Mouse (Mus musculus): Measurements from ENCODE around the gene Lsamp. TPM values are rescaled to one million over a fixed set of nuclear protein-coding genes. Genes with fewer than 3 reads are reported as not detected.

Lsamp gene
- polyA plus RNA-seq, 1 experiment from 2014 or later: 4.0 TPM

GRCm38 (mm10) chr16:40437879-40438278 is 453.7 kb downstream of the Lsamp start:
- WGBS: 91% methylated on average over 10 of the region's 10 CpGs
- no peaks in the 10 kb centered on the region for H3K4me1 ChIP-seq (replicated peaks)
- H3K4me2 ChIP-seq (replicated peaks): no peak overlapping the region
- no peaks in the 10 kb centered on the region for H3K36me3 ChIP-seq
- no peak overlapping the region for H3K27ac ChIP-seq
- no peaks in the 10 kb centered on the region for H3K27me3 ChIP-seq (replicated peaks)
- H3K9me3 ChIP-seq: no peaks in the 10 kb centered on the region
- H3K4me3 ChIP-seq (replicated peaks): no peak overlapping the region
- no peak for ATAC-seq
- H3K9ac ChIP-seq: no peak overlapping the region

GRCm38 (mm10) chr16:40438876-40439275 is 454.7 kb downstream of the Lsamp start:
- H3K27me3 ChIP-seq (replicated peaks): no peaks in the 10 kb centered on the region
- WGBS: 63% methylated on average over 1 of the region's 1 CpGs
- no peak overlapping the region for H3K4me2 ChIP-seq (replicated peaks)
- H3K36me3 ChIP-seq: no peaks in the 10 kb centered on the region
- no peak overlapping the region for H3K27ac ChIP-seq
- no peak for ATAC-seq
- no peaks in the 10 kb centered on the region for H3K4me1 ChIP-seq (replicated peaks)
- H3K9me3 ChIP-seq: no peaks in the 10 kb centered on the region
- no peak overlapping the region for H3K4me3 ChIP-seq (replicated peaks)
- H3K9ac ChIP-seq: no peak overlapping the region

- Histone ChIP-seq H3K4me3 (replicated peaks) (no peak overlapping the region), H3K4me2 (replicated peaks) (no peak overlapping the region), H3K36me3 (no peaks in the 10 kb centered on the region), H3K9ac (no peak overlapping the region), H3K27ac (no peak overlapping the region), H3K9me3 (no peaks in the 10 kb centered on the region), H3K4me1 (replicated peaks) (no peaks in the 10 kb centered on the region), H3K27me3 (replicated peaks) (no peaks in the 10 kb centered on the region)
- WGBS: 82% methylated on average over 5 of the region's 5 CpGs
- no peak for ATAC-seq
Measured at GRCm38 (mm10) chr16:40446587-40446986, 462.4 kb downstream of the Lsamp start.

GRCm38 (mm10) chr16:40463411-40464058 is 479.4 kb downstream of the Lsamp start:
- WGBS: 60% methylated on average over 15 of the region's 15 CpGs
- no peak overlapping the region for H3K27ac ChIP-seq
- no peaks in the 10 kb centered on the region for H3K4me1 ChIP-seq (replicated peaks)
- no peak overlapping the region for H3K4me2 ChIP-seq (replicated peaks)
- ATAC-seq: no peak
- no peak overlapping the region for H3K4me3 ChIP-seq (replicated peaks)
- no peaks in the 10 kb centered on the region for H3K36me3 ChIP-seq
- no peaks in the 10 kb centered on the region for H3K27me3 ChIP-seq (replicated peaks)
- no peaks in the 10 kb centered on the region for H3K9me3 ChIP-seq
- H3K9ac ChIP-seq: no peak overlapping the region

GRCm38 (mm10) chr16:40466596-40466995 is 482.4 kb downstream of the Lsamp start:
- Histone ChIP-seq H3K27me3 (replicated peaks) (no peaks in the 10 kb centered on the region), H3K9me3 (no peaks in the 10 kb centered on the region), H3K4me3 (replicated peaks) (no peak overlapping the region), H3K4me1 (replicated peaks) (no peaks in the 10 kb centered on the region), H3K27ac (no peak overlapping the region), H3K9ac (no peak overlapping the region), H3K36me3 (no peaks in the 10 kb centered on the region), H3K4me2 (replicated peaks) (no peak overlapping the region)
- ATAC-seq: no peak
- WGBS: 19% methylated on average over 8 of the region's 8 CpGs

GRCm38 (mm10) chr16:40470946-40471345 is 486.8 kb downstream of the Lsamp start:
- WGBS: 65% methylated on average over 6 of the region's 6 CpGs
- H3K4me2 ChIP-seq (replicated peaks): no peak overlapping the region
- H3K36me3 ChIP-seq: no peaks in the 10 kb centered on the region
- H3K9me3 ChIP-seq: no peaks in the 10 kb centered on the region
- no peak overlapping the region for H3K4me3 ChIP-seq (replicated peaks)
- no peak overlapping the region for H3K9ac ChIP-seq
- H3K27me3 ChIP-seq (replicated peaks): no peaks in the 10 kb centered on the region
- ATAC-seq: no peak
- no peaks in the 10 kb centered on the region for H3K4me1 ChIP-seq (replicated peaks)
- H3K27ac ChIP-seq: no peak overlapping the region

- H3K4me2 ChIP-seq (replicated peaks): no peak overlapping the region
- H3K27ac ChIP-seq: no peak overlapping the region
- no peak for ATAC-seq
- 72% methylated on average over 5 of the region's 5 CpGs for WGBS
- H3K4me1 ChIP-seq (replicated peaks): no peaks in the 10 kb centered on the region
- H3K4me3 ChIP-seq (replicated peaks): no peak overlapping the region
- H3K27me3 ChIP-seq (replicated peaks): no peaks in the 10 kb centered on the region
- H3K36me3 ChIP-seq: no peaks in the 10 kb centered on the region
- H3K9ac ChIP-seq: no peak overlapping the region
- H3K9me3 ChIP-seq: no peaks in the 10 kb centered on the region
Measured at GRCm38 (mm10) chr16:40471967-40472366, 487.8 kb downstream of the Lsamp start.

GRCm38 (mm10) chr16:40491606-40492005 is 507.4 kb downstream of the Lsamp start:
- H3K27ac ChIP-seq: no peak overlapping the region
- no peak overlapping the region for H3K4me3 ChIP-seq (replicated peaks)
- no peaks in the 10 kb centered on the region for H3K9me3 ChIP-seq
- H3K4me2 ChIP-seq (replicated peaks): no peak overlapping the region
- no peaks in the 10 kb centered on the region for H3K27me3 ChIP-seq (replicated peaks)
- no peak overlapping the region for H3K9ac ChIP-seq
- H3K36me3 ChIP-seq: no peaks in the 10 kb centered on the region
- 84% methylated on average over 2 of the region's 2 CpGs for WGBS
- ATAC-seq: peak; percentile 61
- no peaks in the 10 kb centered on the region for H3K4me1 ChIP-seq (replicated peaks)

GRCm38 (mm10) chr16:40504262-40504960 is 520.2 kb downstream of the Lsamp start:
- Histone ChIP-seq H3K4me2 (replicated peaks) (no peak overlapping the region), H3K27ac (no peak overlapping the region), H3K9ac (no peak overlapping the region), H3K27me3 (replicated peaks) (no peaks in the 10 kb centered on the region), H3K36me3 (no peaks in the 10 kb centered on the region), H3K4me1 (replicated peaks) (no peaks in the 10 kb centered on the region), H3K9me3 (no peaks in the 10 kb centered on the region), H3K4me3 (replicated peaks) (no peak overlapping the region)
- WGBS: 62% methylated on average over 3 of the region's 3 CpGs
- ATAC-seq: no peak

GRCm38 (mm10) chr16:40509146-40510030 is 525.2 kb downstream of the Lsamp start:
- Histone ChIP-seq H3K4me1 (replicated peaks) (no peaks in the 10 kb centered on the region), H3K9me3 (no peaks in the 10 kb centered on the region), H3K27ac (no peak overlapping the region), H3K4me2 (replicated peaks) (no peak overlapping the region), H3K27me3 (replicated peaks) (no peaks in the 10 kb centered on the region), H3K4me3 (replicated peaks) (no peak overlapping the region), H3K36me3 (no peaks in the 10 kb centered on the region), H3K9ac (no peak overlapping the region)
- WGBS: 79% methylated on average over 7 of the region's 7 CpGs
- no peak for ATAC-seq

- no peak for ATAC-seq
- Histone ChIP-seq H3K9me3 (no peaks in the 10 kb centered on the region), H3K9ac (no peak overlapping the region), H3K27ac (no peak overlapping the region), H3K4me1 (replicated peaks) (no peaks in the 10 kb centered on the region), H3K36me3 (no peaks in the 10 kb centered on the region), H3K4me3 (replicated peaks) (no peak overlapping the region), H3K4me2 (replicated peaks) (no peak overlapping the region), H3K27me3 (replicated peaks) (no peaks in the 10 kb centered on the region)
- 9% methylated on average over 1 of the region's 1 CpGs for WGBS
Measured at GRCm38 (mm10) chr16:40536754-40537153, 552.6 kb downstream of the Lsamp start.

- Histone ChIP-seq H3K4me1 (replicated peaks) (no peaks in the 10 kb centered on the region), H3K36me3 (no peaks in the 10 kb centered on the region), H3K9ac (no peak overlapping the region), H3K27me3 (replicated peaks) (no peaks in the 10 kb centered on the region), H3K9me3 (no peaks in the 10 kb centered on the region), H3K27ac (no peak overlapping the region), H3K4me2 (replicated peaks) (no peak overlapping the region), H3K4me3 (replicated peaks) (no peak overlapping the region)
- 88% methylated on average over 4 of the region's 4 CpGs for WGBS
- no peak for ATAC-seq
Measured at GRCm38 (mm10) chr16:40549663-40550062, 565.5 kb downstream of the Lsamp start.

Data from intestine, embryonic 15.5 days (tissue).